Mouse (Mus musculus) kidney, embryonic 16.5 days (tissue): Measurements from ENCODE around the gene Tpgs1. TPM values are rescaled to one million over a fixed set of nuclear protein-coding genes. Genes with fewer than 3 reads are reported as not detected.
A peak's percentile ranks its signal among the peaks of the same experiment; 100 is the strongest.

Source experiments
- ATAC-seq: fragments of 200-750 bp; cut with Nextera tagmentation; 2 replicates; pipeline ENCODE4 v1.8.0; 2017; ENCODE audit warnings: moderate TSS enrichment; ENCODE audit not compliant: low FRiP score, low TSS enrichment
- H3K27ac ChIP-seq: fragments of 300-500 bp; sonication (generic); 2 replicates; pipeline ENCODE4 v1.5.1; 2014; ENCODE audit warnings: low read length
- H3K27me3 ChIP-seq: fragments of 300-500 bp; sonication (generic); 2 replicates; pipeline ENCODE4 v1.6.1; 2014; ENCODE audit warnings: low read length, control low read depth, mixed read lengths; ENCODE audit not compliant: insufficient read depth
- H3K36me3 ChIP-seq: fragments of 300-500 bp; sonication (generic); 2 replicates; pipeline ENCODE4 v1.6.1; 2014; ENCODE audit warnings: low read length, control low read depth, mixed read lengths; ENCODE audit not compliant: insufficient read depth
- H3K4me1 ChIP-seq: fragments of 300-500 bp; sonication (generic); 2 replicates; pipeline ENCODE4 v1.6.1; 2014; ENCODE audit warnings: low read length, control low read depth, mixed read lengths; ENCODE audit not compliant: insufficient read depth
- H3K4me2 ChIP-seq: fragments of 300-500 bp; sonication (generic); replicated peaks from 2 replicates; pipeline ENCODE4 v1.6.1; 2014; ENCODE audit warnings: low read depth, low read length
- H3K4me3 ChIP-seq: fragments of 300-500 bp; sonication (generic); 2 replicates; pipeline ENCODE4 v1.5.1; 2014; ENCODE audit warnings: mild to moderate bottlenecking, low read length
- H3K9ac ChIP-seq: fragments of 300-500 bp; sonication (generic); replicated peaks from 2 replicates; pipeline ENCODE4 v1.6.1; 2014; ENCODE audit warnings: low read length
- H3K9me3 ChIP-seq: fragments of 300-500 bp; sonication (generic); 2 replicates; pipeline ENCODE4 v1.6.1; 2016; ENCODE audit warnings: low read length, control low read depth
- WGBS: fragments of 180-500 bp; shearing (Covaris S2); extraction: QIAGEN DNeasy Blood & Tissue Kit; methylation state at CpG from one replicate; pipeline ENCODE4 v1.1.7; 2014; 5-methylcytosine and 5-hydroxymethylcytosine counted together
- polyA plus RNA-seq: library from polyadenylated mRNA; unstranded; fragments of >200 nt; fragmentation: Nextera tagmentation; extraction: Ambion mirVana; gene quantifications from 2 replicates; pipeline ENCODE4 v1.2.1, GENCODE M21; 2015

The Tpgs1 gene
- polyA plus RNA-seq, 1 experiment from 2014 or later, result 87.0 TPM

DNA sequence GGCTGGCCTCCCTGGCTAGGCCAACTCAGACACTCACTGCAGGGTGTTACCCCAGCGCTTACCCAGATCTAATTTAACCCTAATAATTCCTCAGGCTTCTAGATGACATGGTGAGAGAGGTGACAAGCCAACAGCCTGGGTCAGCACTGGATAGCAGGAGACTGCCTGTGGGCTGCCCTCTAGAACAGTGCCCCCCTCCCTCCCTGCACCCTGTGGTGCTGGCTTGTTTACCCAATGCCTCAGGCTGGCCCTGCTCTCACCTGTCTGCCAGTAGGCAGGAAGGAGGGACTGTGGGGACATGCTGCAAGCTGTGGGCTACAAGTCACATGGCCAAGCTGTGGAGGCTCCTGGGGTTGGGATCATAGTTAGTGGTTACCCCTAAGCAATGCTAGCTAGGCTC is 38.0 kb downstream of the Tpgs1 start:
- Histone ChIP-seq H3K4me3 (no peak overlapping the region), H3K27ac (no peak overlapping the region), H3K4me1 (peaks cover 26% of the 10 kb centered on the region), H3K36me3 (peaks cover 41% of the 10 kb centered on the region), H3K27me3 (no peaks in the 10 kb centered on the region), H3K9me3 (no peaks in the 10 kb centered on the region), H3K9ac (no peak overlapping the region), H3K4me2 (no peak overlapping the region)
- ATAC-seq, result no peak
- 80% methylated on average over 1 of the region's 1 CpGs for WGBS

DNA sequence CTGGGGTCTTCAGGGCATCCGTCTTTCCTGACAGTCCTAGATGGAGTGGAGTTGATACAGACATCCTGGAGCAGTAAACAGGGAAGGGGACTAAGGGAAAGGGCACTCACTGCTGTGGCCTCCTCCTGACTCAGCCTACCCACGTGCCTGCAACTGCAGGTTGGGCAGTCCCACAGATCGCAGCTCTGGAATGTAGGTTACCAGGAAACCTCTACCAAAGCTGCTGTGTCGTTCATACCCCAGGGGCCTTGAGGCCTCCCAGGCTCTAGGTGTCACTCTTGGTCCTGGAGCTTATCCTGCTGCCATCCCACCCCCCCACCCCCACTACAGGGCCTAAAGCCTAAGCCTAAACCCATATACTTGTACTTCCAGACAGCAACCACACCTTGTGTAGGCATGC is 38.6 kb downstream of the Tpgs1 start:
- Histone ChIP-seq H3K4me3 (no peak overlapping the region), H3K9me3 (no peaks in the 10 kb centered on the region), H3K4me1 (peaks cover 26% of the 10 kb centered on the region), H3K36me3 (peaks cover 42% of the 10 kb centered on the region), H3K27ac (no peak overlapping the region), H3K9ac (no peak overlapping the region), H3K27me3 (no peaks in the 10 kb centered on the region), H3K4me2 (no peak overlapping the region)
- WGBS, result 69% methylated on average over 4 of the region's 4 CpGs
- no peak for ATAC-seq

DNA sequence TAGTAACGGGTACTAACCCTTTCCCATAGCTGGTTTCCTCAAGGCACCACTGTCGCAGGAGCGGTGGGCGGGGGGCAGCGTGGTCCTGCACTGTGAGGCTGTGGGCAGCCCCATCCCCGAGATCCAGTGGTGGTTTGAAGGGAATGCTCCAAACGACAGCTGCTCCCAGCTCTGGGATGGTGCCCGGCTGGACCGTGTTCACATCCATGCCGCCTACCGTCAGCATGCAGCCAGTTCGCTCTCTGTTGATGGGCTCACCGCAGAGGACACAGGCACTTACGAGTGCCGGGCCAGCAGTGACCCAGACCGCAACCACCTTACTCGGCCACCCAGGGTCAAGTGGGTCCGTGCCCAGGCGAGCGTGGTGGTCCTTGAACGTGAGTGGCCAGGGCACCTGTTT is 39.5 kb downstream of the Tpgs1 start:
- H3K36me3 ChIP-seq, result peaks cover 42% of the 10 kb centered on the region

DNA sequence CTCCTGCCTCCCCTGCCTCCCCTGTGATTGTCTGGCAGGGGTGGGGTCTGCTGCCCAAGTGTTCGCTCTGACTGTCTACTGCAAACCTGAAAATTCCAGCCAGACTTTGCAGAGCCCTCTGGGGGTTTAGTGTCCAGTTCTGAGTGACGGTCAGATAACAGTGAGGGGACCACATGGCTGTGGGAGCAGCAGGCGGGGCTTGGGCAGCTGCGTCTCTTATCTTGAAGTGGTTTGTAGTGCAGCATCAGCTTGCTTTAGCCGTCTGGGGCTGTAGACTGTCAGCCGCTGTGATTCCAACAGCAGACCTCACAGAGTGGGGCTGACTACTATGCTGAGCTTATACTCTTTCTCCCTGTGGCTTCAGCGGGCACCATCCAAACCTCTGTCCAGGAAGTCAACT is 40.1 kb downstream of the Tpgs1 start:
- no peak overlapping the region for H3K4me2 ChIP-seq
- H3K36me3 ChIP-seq, result peaks cover 42% of the 10 kb centered on the region
- peaks cover 26% of the 10 kb centered on the region for H3K4me1 ChIP-seq
- no peaks in the 10 kb centered on the region for H3K27me3 ChIP-seq
- no peak overlapping the region for H3K9ac ChIP-seq
- WGBS, result 80% methylated on average over 7 of the region's 7 CpGs
- ATAC-seq, result no peak
- H3K27ac ChIP-seq, result no peak overlapping the region
- no peaks in the 10 kb centered on the region for H3K9me3 ChIP-seq
- no peak overlapping the region for H3K4me3 ChIP-seq

More for the DNA sequence above, 39.5 kb downstream of the Tpgs1 start:
- Histone ChIP-seq H3K4me2 (no peak overlapping the region), H3K4me1 (peaks cover 26% of the 10 kb centered on the region), H3K27me3 (no peaks in the 10 kb centered on the region), H3K27ac (no peak overlapping the region), H3K9me3 (no peaks in the 10 kb centered on the region), H3K9ac (no peak overlapping the region), H3K4me3 (no peak overlapping the region)
- WGBS, result 89% methylated on average over 21 of the region's 21 CpGs
- no peak for ATAC-seq

DNA sequence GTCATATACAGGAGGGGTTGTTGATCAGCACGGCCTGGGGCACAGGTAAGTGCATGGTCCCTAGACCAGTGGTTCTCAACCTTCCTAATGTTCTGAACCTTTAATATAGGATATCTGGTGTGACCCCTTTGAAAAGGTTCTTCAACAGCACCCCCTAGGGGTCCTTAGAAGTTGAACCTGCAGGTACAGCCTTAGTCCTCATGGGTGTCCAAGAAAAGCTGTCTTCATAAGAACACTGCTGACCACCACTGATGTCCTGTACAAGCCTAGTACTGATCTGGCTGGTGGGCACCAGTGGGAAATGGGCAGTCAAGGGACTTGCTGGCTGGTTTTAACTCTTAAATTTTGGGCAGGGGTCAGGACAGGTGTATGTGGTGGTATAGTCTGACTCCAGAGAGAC is 42.9 kb downstream of the Tpgs1 start:
- ATAC-seq, result no peak
- Histone ChIP-seq H3K9ac (no peak overlapping the region), H3K36me3 (peaks cover 40% of the 10 kb centered on the region), H3K9me3 (no peaks in the 10 kb centered on the region), H3K4me2 (no peak overlapping the region), H3K4me3 (no peak overlapping the region), H3K27me3 (peaks cover 26% of the 10 kb centered on the region), H3K4me1 (peaks cover 15% of the 10 kb centered on the region), H3K27ac (no peak overlapping the region)
- WGBS, result 76% methylated on average over 1 of the region's 1 CpGs

DNA sequence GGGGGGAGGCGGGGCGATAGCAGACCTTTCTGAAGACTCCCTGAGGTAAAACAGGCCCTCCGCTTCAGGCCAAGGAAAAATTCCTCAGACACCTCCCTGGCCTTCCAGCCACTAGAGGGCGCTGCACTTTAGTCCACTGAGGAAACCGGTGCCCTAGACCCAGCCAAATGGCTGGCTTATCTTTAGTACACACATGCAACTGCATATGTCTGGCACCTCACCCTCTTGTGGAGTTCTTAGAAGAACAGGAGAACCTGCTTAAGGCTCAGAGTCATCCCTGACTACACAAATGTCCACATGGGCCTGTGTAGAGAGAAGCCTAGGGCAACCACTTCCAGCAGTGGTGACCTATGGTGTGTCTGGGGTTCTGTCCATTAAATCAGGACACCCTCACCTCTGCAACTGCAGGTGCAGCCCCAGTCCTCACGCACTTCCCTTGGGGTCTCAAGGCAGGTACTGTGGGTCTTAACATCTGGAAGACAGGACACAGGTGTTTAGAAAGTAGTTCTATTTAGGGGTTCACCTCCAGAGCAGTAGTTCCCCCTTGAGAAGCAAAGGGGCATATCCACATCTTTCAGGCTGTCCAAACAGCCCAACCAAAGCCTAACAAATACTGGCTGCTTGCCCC is 43.4 kb downstream of the Tpgs1 start:
- no peak overlapping the region for H3K27ac ChIP-seq

DNA sequence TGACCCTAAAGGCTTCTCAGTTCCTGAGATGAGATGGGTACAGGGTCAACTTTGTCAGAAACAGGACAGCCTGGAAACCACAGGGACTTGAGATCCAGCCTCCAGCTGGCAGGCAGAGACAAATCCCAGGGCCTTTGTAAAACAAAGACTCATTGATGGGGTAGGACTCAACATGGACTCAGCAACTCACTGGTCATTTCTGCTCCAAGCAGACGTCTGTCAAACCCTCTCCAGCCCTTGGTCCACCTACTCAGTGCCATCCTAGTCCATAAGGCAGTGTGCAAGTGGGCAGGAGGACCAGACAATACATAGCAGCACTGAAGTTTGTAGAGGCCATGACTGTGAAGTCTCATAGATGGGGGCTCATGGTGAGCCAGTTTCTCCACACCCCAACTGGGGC is 44.0 kb downstream of the Tpgs1 start:
- no peak overlapping the region for H3K27ac ChIP-seq

More for the DNA sequence above, 43.4 kb downstream of the Tpgs1 start:
- H3K4me2 ChIP-seq, result no peak overlapping the region
- H3K4me1 ChIP-seq, result peaks cover 13% of the 10 kb centered on the region
- no peak overlapping the region for H3K9ac ChIP-seq
- peaks cover 32% of the 10 kb centered on the region for H3K27me3 ChIP-seq
- peak; percentile 21; the same call in 1 of the 2 replicates for ATAC-seq
- peaks cover 34% of the 10 kb centered on the region for H3K36me3 ChIP-seq
- H3K9me3 ChIP-seq, result no peaks in the 10 kb centered on the region
- H3K4me3 ChIP-seq, result no peak overlapping the region
- WGBS, result 19% methylated on average over 4 of the region's 6 CpGs

DNA sequence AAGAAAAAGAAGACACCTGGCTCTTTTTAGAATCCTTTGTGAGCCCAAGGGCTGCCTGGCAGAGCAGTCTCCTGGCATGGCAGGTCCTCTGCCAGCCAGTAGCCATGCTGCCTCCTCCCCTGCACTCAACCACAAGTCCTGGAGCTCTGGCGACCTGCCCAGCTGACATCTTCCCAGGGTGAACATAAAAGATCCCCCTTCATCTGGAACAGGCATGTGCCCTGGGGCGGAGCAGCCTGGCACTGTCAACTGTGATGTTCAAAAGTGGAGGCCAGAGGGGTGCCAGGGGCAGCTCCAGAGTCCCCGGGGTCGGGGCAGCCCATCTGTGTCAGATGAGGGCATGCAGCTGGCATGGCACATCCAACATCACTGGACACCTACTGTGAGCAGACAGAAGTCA is 45.8 kb downstream of the Tpgs1 start:
- Histone ChIP-seq H3K4me1 (peaks cover 13% of the 10 kb centered on the region), H3K4me2 (no peak overlapping the region), H3K4me3 (no peak overlapping the region), H3K27ac (no peak overlapping the region), H3K36me3 (peaks cover 22% of the 10 kb centered on the region), H3K9me3 (no peaks in the 10 kb centered on the region), H3K9ac (no peak overlapping the region), H3K27me3 (peaks cover 49% of the 10 kb centered on the region)
- 66% methylated on average over 4 of the region's 4 CpGs for WGBS
- no peak for ATAC-seq

More for the DNA sequence above, 44.0 kb downstream of the Tpgs1 start:
- Histone ChIP-seq H3K9ac (no peak overlapping the region), H3K36me3 (peaks cover 33% of the 10 kb centered on the region), H3K4me1 (peaks cover 13% of the 10 kb centered on the region), H3K9me3 (no peaks in the 10 kb centered on the region), H3K27me3 (peaks cover 37% of the 10 kb centered on the region), H3K4me3 (no peak overlapping the region), H3K4me2 (no peak overlapping the region)
- 42% methylated on average over 1 of the region's 1 CpGs for WGBS
- no peak for ATAC-seq

DNA sequence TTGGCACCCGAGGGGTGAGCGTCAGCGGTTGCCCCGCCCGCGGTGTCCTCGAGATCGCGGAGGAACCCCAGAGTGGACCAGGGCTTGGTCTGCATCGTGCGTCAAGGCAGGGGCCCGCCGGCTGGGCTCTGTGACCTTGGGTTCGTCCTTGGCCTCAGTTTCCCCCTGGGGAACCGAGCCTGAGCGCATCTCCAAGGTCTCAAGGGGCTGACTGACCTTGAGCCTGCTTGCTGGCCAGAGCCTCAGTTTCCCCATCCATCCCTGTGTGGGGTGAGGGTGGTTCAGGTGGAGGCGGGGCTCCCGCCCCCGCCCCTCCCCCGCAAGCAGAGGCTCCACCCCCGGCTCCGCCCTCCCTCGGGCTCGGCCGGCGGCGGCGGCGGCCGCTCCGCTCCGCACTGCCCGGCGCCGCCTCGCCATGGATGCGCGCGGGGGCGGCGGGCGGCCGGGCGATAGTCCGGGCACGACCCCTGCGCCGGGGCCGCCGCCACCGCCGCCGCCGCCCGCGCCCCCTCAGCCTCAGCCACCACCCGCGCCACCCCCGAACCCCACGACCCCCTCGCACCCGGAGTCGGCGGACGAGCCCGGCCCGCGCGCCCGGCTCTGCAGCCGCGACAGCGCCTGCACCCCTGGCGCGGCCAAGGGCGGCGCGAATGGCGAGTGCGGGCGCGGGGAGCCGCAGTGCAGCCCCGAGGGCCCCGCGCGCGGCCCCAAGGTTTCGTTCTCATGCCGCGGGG is 47.3 kb downstream of the Tpgs1 start, which contains the start of gene Hcn2:
TSS of gene Hcn2 (plus strand) at position 381 of the 734 bp plus-strand sequence.
- peaks cover 13% of the 10 kb centered on the region for H3K4me1 ChIP-seq
- 1% methylated on average over 67 of the region's 91 CpGs for WGBS
- peak within 1 kb of the TSS; percentile 62 for H3K4me3 ChIP-seq
- H3K4me2 ChIP-seq, result peak within 1 kb of the TSS; percentile 99
- H3K9ac ChIP-seq, result peak within 1 kb of the TSS; percentile 38
- no peaks in the 10 kb centered on the region for H3K9me3 ChIP-seq
- ATAC-seq, result peak; percentile 47
- H3K36me3 ChIP-seq, result peaks cover 8% of the 10 kb centered on the region
- H3K27ac ChIP-seq, result no peak within 1 kb of the TSS
- peaks cover 49% of the 10 kb centered on the region for H3K27me3 ChIP-seq

DNA sequence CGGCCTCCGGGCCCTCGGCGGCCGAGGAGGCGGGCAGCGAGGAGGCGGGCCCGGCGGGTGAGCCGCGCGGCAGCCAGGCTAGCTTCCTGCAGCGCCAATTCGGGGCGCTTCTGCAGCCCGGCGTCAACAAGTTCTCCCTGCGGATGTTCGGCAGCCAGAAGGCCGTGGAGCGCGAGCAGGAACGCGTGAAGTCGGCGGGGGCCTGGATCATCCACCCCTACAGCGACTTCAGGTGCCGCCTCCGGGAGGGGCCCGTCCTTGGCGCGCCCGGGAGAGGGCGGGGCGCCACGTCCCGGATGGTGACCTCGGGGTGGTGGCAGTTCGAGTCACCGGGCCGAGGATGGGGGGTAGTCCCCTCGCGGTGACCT is 47.8 kb downstream of the Tpgs1 start:
- under 1% methylated on average over 44 of the region's 44 CpGs for WGBS
- Histone ChIP-seq H3K27me3 (peaks cover 49% of the 10 kb centered on the region), H3K9ac (peak overlapping the region; percentile 38), H3K4me3 (peak overlapping the region; percentile 62), H3K4me2 (peak overlapping the region; percentile 99), H3K4me1 (peaks cover 13% of the 10 kb centered on the region), H3K36me3 (peaks cover 2% of the 10 kb centered on the region), H3K9me3 (no peaks in the 10 kb centered on the region), H3K27ac (no peak overlapping the region)
- ATAC-seq, result peak; percentile 1; the same call in 1 of the 2 replicates
